Mouse (Mus musculus) adrenal gland, adult (tissue): ENCODE data around the gene Glrb.
A peak's percentile ranks its signal among the peaks of the same experiment; 100 is the strongest.

Experiments
- DNase-seq, 2 experiments: peaks; one replicate each; pipeline ENCODE4 v3.0.0; 2022 to 2023; ENCODE audit warnings: low spot score in 1 of 2; ENCODE audit not compliant: inconsistent age in 2 of 2

Glrb gene

GRCm38 (mm10) chr3:80913111-80913778, at the start of gene Glrb:
Gene Glrb (minus strand): TSS chr3:80913660.
- peak; percentile 57 to 81 for DNase-seq

GRCm38 (mm10) chr3:80959965-80960364, 46.5 kb upstream of the Glrb start:
- no peak for DNase-seq

- DNase-seq: peak; percentile 50 to 87
These were observed 45.1 kb upstream of the Glrb start for GRCm38 (mm10) chr3:80958591-80958990.

- DNase-seq: no peak
These were observed 372 bp upstream of the Glrb start for GRCm38 (mm10) chr3:80913779-80914284.

GRCm38 (mm10) chr3:80894745-80895480, 18.5 kb downstream of the Glrb start:
- DNase-seq: peak; percentile 69 to 79

GRCm38 (mm10) chr3:80894328-80894727, 19.1 kb downstream of the Glrb start:
- DNase-seq: peak; percentile 9 to 34

- DNase-seq: peak; percentile 9 to 52
These were observed 20.3 kb downstream of the Glrb start for GRCm38 (mm10) chr3:80893055-80893690.

- peak; percentile 9 to 59 for DNase-seq
These were observed 22.4 kb downstream of the Glrb start for GRCm38 (mm10) chr3:80891087-80891486.

- no peak for DNase-seq
These were observed 28.3 kb downstream of the Glrb start for GRCm38 (mm10) chr3:80885174-80885573.

- DNase-seq: no peak
These were observed 29.9 kb downstream of the Glrb start for GRCm38 (mm10) chr3:80883601-80884000.

- no peak for DNase-seq
These were observed 32.7 kb downstream of the Glrb start for GRCm38 (mm10) chr3:80880660-80881293.

GRCm38 (mm10) chr3:80878571-80878970, 34.9 kb downstream of the Glrb start:
- no peak for DNase-seq

- DNase-seq: no peak
These were observed 38.6 kb downstream of the Glrb start for GRCm38 (mm10) chr3:80874690-80875353.

- DNase-seq: no peak
These were observed 39.4 kb downstream of the Glrb start for GRCm38 (mm10) chr3:80874081-80874480.

GRCm38 (mm10) chr3:80871472-80872171, 41.8 kb downstream of the Glrb start:
- no peak for DNase-seq

- no peak for DNase-seq
These were observed 46.1 kb downstream of the Glrb start for GRCm38 (mm10) chr3:80867328-80867727.

GRCm38 (mm10) chr3:80852912-80853507, 60.5 kb downstream of the Glrb start:
- DNase-seq: no peak

GRCm38 (mm10) chr3:80850947-80851346, 62.5 kb downstream of the Glrb start:
- DNase-seq: peak in 1 of 2 experiments; percentile 3

- DNase-seq: no peak
These were observed 67.8 kb downstream of the Glrb start for GRCm38 (mm10) chr3:80845634-80846033.

GRCm38 (mm10) chr3:80839845-80840244, 73.6 kb downstream of the Glrb start:
- DNase-seq: no peak
